Mouse (Mus musculus): ENCODE data around the gene Cops4.

The Cops4 gene

DNA sequence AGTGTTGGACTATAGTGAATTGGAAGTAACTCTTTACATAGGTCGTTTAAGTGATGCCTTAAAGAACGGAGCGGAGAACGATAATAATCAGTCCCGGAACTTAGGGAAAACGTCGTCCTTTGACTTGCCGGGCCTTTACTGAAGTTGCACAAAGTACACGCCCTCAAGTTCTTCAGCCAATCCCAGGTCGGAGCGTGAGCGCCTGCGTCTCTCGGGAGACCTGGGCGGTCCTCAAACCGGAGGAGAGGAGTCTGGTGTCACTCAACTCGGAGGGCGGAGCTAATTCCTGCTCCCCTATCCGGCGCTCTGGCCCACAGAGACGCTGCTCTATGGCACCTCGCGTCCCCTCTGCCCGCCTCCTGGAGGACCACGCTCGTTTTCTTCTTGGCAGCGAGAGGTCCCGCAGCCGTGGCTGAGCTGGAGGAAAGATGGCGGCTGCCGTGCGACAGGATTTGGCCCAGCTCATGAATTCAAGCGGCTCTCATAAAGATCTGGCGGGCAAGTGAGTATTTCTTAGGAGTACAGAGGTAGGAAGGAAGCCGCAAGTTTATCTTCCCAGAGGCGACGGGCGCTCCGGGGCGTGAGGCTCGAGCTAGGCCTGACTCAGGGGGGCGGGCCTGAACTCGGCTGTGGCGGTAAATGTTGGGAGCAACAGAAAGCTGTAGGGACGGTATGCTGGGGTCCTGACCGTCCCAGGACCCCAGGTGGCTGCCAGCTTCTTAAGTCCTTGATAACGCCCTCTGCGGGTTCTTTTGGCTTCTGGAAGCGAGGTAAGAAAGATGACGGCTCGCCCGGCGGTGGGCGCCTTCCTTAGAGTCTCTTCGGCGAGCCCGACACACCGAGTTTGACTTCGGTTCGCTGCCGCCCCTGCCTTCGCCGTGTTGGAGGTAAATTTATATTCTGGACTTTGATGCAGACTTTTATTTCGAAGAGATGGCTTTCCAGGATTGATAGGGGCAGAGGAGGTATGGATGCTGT is at the start of gene Cops4:
Gene Cops4 (plus strand): TSS at position 261 of the 978 bp plus-strand sequence.
- DNase-seq (ENCODE audit: low read depth in 1 of 2, low spot score in 2 of 2): peak; percentile 93 to 97

GRCm38 (mm10) chr5:100476328-100476727 is 41.8 kb upstream of the Cops4 start:
- no peak for DNase-seq (ENCODE audit: low read depth in 1 of 2, low spot score in 2 of 2)

DNA sequence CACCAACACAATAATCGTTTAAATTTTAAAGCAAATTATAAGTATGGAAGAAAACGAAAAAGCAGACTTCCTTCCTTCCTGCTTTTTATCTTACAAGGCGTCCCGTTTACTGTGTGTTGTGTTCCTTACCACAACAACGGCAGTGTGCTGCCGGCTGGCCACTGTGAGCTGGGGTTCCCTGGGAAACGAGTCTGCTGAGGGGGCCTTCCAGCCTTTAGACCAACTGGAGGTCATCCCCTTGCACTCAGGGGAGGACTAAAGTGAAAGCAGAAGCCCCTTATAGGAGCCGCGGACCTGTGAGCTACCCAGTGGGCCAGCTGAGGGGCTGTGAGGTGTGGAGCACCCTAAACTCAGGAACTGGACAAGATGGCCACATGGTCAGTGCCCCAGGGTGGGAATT is 40.5 kb upstream of the Cops4 start:
- no peak for DNase-seq (ENCODE audit: low read depth in 1 of 2, low spot score in 2 of 2)

- DNase-seq (ENCODE audit: low read depth in 1 of 2, low spot score in 2 of 2): no peak
Measured at GRCm38 (mm10) chr5:100483569-100483968, 34.5 kb upstream of the Cops4 start.

- DNase-seq (ENCODE audit: low read depth in 1 of 2, low spot score in 2 of 2): no peak
Measured at GRCm38 (mm10) chr5:100487120-100487519, 31.0 kb upstream of the Cops4 start.

- no peak for DNase-seq (ENCODE audit: low read depth in 1 of 2, low spot score in 2 of 2)
Measured at GRCm38 (mm10) chr5:100488231-100488630, 29.9 kb upstream of the Cops4 start.

GRCm38 (mm10) chr5:100489340-100489739 is 28.8 kb upstream of the Cops4 start:
- no peak for DNase-seq (ENCODE audit: low read depth in 1 of 2, low spot score in 2 of 2)

DNA sequence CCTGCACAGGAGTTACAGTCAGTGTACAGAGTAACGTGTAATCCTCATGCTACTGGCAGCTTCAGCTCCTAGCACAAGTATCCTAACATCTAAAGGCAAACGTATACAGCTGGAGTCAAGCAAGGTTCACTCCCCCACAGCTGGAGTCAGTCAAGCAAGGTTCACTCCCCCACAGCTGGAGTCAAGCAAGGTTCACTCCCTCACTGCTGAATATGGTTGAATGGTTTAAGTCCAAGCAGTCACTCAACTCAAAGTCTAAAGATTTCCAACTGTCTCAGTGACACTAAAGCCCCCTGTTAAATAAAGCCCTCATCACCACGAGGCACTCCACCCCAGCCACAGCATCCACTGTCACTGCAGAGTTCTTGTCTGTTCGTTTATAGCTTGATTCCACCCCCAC is 26.4 kb upstream of the Cops4 start:
- no peak for DNase-seq (ENCODE audit: low read depth in 1 of 2, low spot score in 2 of 2)

DNA sequence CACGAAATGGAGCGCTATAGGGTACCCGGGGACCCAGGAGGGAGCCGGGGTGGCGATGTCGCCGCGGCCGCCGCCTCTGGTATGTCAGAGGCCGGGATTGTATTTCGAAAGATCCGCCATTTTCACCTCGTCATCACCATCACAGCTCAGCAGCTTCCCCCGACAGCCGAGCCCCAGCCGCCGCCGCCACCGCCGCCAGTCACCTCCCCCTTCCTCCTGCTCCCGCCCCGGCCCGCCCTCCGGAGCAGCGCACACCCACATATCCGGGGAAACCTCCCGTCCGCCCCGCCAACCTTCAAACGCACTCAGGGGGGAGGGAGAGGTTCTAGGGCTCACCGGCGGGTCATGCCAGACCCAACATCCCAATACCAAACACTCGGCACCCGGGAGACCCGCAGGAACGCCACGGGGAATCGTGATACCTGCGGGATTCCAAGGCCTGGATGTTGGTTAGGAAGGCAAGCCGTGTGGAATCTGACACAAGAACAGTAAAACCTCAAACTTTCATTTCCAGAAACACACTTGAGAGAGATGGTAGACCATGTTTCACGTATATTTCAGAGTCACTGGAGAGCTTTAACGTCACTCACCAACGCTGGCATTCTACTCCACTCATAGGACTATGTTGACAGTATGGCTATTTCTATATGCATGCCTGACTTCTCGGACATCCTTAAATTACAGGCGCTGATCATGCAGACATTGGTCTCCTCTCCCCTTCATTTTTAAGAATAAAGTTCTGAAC is 19.5 kb upstream of the Cops4 start:
- peak; percentile 68 to 72 for DNase-seq (ENCODE audit: low read depth in 1 of 2, low spot score in 2 of 2)

GRCm38 (mm10) chr5:100499243-100499642 is 18.9 kb upstream of the Cops4 start:
- no peak for DNase-seq (ENCODE audit: low read depth in 1 of 2, low spot score in 2 of 2)

- peak in 1 of 2 experiments; percentile 22 for DNase-seq (ENCODE audit: low read depth in 1 of 2, low spot score in 2 of 2)
Measured at GRCm38 (mm10) chr5:100499831-100500304, 18.2 kb upstream of the Cops4 start.

DNA sequence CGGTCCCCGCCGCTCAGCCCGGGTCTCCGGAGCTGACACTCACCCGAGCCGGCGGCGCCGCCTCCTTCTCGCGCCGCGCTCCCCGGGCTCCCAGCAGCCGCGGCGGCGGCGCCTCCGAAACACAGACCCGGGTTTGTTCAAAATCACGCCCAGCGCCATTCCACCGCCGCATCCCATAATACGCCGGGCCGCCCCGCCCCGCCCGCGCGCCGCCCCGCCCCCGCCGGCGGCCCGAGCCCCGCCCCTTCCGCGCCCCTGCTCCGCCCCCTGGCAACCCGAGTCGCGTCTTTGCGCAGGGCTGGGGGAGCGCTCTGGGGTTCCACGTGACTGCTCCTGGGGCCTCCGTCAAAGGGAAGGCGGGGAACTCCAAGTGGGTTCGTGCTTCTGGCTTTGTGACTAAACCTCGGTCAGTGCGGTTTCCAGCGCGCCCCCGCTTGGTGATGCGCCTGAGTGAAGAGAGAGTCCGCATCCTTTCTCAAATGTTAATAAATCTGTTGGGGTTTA is 17.6 kb upstream of the Cops4 start, which contains the start of gene Lin54:
Gene Lin54 (minus strand): TSS at position 182 of the 504 bp plus-strand sequence.
- DNase-seq (ENCODE audit: low read depth in 1 of 2, low spot score in 2 of 2): peak; percentile 78 to 83

DNA sequence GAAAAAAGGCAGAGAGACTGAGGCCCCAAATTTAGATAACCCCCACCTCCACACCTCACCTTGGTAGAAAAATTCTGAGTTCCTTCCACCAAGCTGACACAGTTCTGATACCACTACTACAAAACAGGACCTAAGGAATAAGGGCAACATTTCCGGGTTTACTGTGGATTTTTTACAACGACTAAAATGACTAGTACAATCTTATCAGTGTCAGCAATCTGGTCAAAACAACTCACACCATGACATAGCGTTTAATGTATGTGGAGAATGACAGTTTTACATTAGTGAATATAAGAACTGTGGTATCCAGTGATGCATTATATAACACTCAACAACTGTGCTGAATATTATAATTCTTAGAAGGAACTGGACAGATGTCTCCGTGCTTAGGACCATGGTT is 16.8 kb upstream of the Cops4 start:
- no peak for DNase-seq (ENCODE audit: low read depth in 1 of 2, low spot score in 2 of 2)

DNA sequence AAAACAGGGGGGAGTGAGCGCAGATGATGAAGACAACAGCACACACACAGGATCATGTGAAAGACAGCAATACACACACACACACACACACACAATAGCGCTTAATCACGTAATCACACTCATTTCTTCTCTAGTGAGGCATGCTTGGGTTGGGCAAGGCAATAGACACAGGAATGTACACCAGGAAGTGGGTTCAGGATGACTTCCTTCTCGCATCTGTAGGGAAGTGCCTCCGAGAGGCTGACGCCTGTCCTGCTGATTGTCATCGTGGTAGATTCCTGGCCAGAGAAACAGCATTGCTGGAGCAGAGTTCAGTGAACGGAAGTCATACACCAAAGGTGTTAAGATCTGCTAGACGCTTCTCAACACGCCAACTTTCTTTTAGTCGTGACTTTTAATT is 8.9 kb upstream of the Cops4 start:
- DNase-seq (ENCODE audit: low read depth in 1 of 2, low spot score in 2 of 2): peak in 1 of 2 experiments; percentile 19

- no peak for DNase-seq (ENCODE audit: low read depth in 1 of 2, low spot score in 2 of 2)
Measured at GRCm38 (mm10) chr5:100512576-100512975, 5.5 kb upstream of the Cops4 start.

DNA sequence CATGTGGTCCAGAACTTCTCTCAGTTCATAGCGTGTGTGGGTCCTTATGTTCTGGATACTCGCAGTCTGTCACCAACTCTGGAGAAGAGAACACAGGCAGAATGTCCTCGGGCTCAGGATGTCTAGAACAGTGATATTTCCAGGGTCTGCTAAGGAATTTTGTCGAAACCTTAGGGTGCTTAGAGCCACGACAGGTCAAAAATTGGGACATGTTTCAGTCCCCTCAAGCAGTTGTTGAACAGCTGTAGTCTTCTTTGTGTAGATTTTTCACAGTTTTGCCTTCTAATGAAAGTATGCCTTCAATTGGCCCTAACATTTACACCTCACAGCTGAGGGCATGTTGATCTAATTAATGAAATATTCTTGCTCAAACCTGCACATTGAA is 910 bp downstream of the Cops4 start:
- no peak for DNase-seq (ENCODE audit: low read depth in 1 of 2, low spot score in 2 of 2)

- no peak for DNase-seq (ENCODE audit: low read depth in 1 of 2, low spot score in 2 of 2)
Measured at GRCm38 (mm10) chr5:100520223-100520622, 2.1 kb downstream of the Cops4 start.

GRCm38 (mm10) chr5:100523331-100523730 is 5.2 kb downstream of the Cops4 start:
- DNase-seq (ENCODE audit: low read depth in 1 of 2, low spot score in 2 of 2): no peak

GRCm38 (mm10) chr5:100524921-100525320 is 6.8 kb downstream of the Cops4 start:
- no peak for DNase-seq (ENCODE audit: low read depth in 1 of 2, low spot score in 2 of 2)

DNA sequence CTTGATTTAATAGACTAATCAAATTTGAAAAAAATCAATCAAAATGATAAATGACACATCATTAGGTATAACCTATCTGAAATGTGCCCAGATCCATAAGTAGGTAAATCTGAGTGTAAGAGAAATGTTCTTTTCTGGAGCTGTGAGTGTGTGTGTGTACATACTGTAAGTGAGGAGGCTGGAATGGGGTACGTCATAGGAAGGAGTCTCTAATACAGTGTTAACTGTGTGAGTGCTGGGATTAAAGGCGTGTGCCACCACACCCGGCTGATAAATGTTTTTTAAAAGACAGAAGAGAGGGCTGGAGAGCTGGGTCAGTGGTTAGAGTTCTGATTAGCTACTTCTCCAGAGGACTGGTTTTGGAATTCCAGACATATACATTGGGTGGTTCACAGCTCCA is 7.5 kb downstream of the Cops4 start:
- no peak for DNase-seq (ENCODE audit: low read depth in 1 of 2, low spot score in 2 of 2)

- DNase-seq (ENCODE audit: low read depth in 1 of 2, low spot score in 2 of 2): peak; percentile 21 to 34
Measured at GRCm38 (mm10) chr5:100526164-100526563, 8.1 kb downstream of the Cops4 start.

GRCm38 (mm10) chr5:100535826-100536225 is 17.7 kb downstream of the Cops4 start:
- no peak for DNase-seq (ENCODE audit: low read depth in 1 of 2, low spot score in 2 of 2)
